Mouse (Mus musculus) heart, postnatal 0 days (tissue): Measurements from ENCODE around the gene Zcwpw1. TPM values are rescaled to one million over a fixed set of nuclear protein-coding genes. Genes with fewer than 3 reads are reported as not detected.

Source experiments
- ATAC-seq: fragments of 200-750 bp; cut with Nextera tagmentation; 2 replicates; pipeline ENCODE4 v1.8.0; 2017; ENCODE audit warnings: low read depth, moderate number of reproducible peaks, moderate library complexity; ENCODE audit not compliant: insufficient read depth
- DNase-seq: peaks from one replicate; pipeline ENCODE4 v3.0.0-alpha.2; 2016; ENCODE audit warnings: low spot score
- H3K27ac ChIP-seq: fragments of 300-500 bp; sonication (generic); 2 replicates; pipeline ENCODE4 v1.5.1; 2014; ENCODE audit warnings: low read depth, mild to moderate bottlenecking
- H3K27me3 ChIP-seq: fragments of 300-500 bp; sonication (generic); 2 replicates; pipeline ENCODE4 v1.6.1; 2014; ENCODE audit warnings: low read length, mixed read lengths; ENCODE audit not compliant: control insufficient read depth, insufficient read depth
- H3K36me3 ChIP-seq: fragments of 300-500 bp; sonication (generic); replicated peaks from 2 replicates; pipeline ENCODE4 v1.6.1; 2014; ENCODE audit warnings: low read length, mixed read lengths; ENCODE audit not compliant: control insufficient read depth, insufficient read depth
- H3K4me1 ChIP-seq: fragments of 300-500 bp; sonication (generic); 2 replicates; pipeline ENCODE4 v1.6.1; 2014; ENCODE audit warnings: antibody characterized with exemption; ENCODE audit not compliant: control insufficient read depth, insufficient read depth
- H3K4me2 ChIP-seq: fragments of 300-500 bp; sonication (generic); 2 replicates; pipeline ENCODE4 v1.6.1; 2014; ENCODE audit warnings: low read depth, mild to moderate bottlenecking, low read length, moderate library complexity
- H3K4me3 ChIP-seq: fragments of 300-500 bp; sonication (generic); 2 replicates; pipeline ENCODE4 v1.5.1; 2014; ENCODE audit warnings: low read depth, low read length
- H3K9ac ChIP-seq: fragments of 300-500 bp; sonication (generic); replicated peaks from 2 replicates; pipeline ENCODE4 v1.6.1; 2014; ENCODE audit warnings: low read depth, low read length, mixed read lengths
- H3K9me3 ChIP-seq: fragments of 300-500 bp; sonication (generic); replicated peaks from 2 replicates; pipeline ENCODE4 v1.6.1; 2016; ENCODE audit warnings: low read length; ENCODE audit not compliant: control insufficient read depth
- CTCF ChIP-seq: IDR thresholded peaks from 2 replicates; pipeline ENCODE4 v1.5.1; 2016; ENCODE audit warnings: antibody characterized with exemption, control low read depth, low read depth
- EP300 ChIP-seq: IDR thresholded peaks from 2 replicates; pipeline ENCODE4 v1.6.1; 2016; ENCODE audit warnings: antibody characterized with exemption, low read depth
- WGBS: fragments of 180-500 bp; shearing (Covaris S2); extraction: QIAGEN DNeasy Blood & Tissue Kit; methylation state at CpG from one replicate; pipeline ENCODE4 v1.1.7; 2014; 5-methylcytosine and 5-hydroxymethylcytosine counted together
- polyA plus RNA-seq: library from polyadenylated mRNA; unstranded; fragments of >200 nt; fragmentation: Nextera tagmentation; extraction: Ambion mirVana; gene quantifications from 2 replicates; pipeline ENCODE4 v1.2.1, GENCODE M21; 2015
- total RNA-seq: library from RNA; depleted of rRNA; stranded (reverse); fragments of >200 nt; gene quantifications from 2 replicates; pipeline ENCODE4 v1.2.3, GENCODE M21; 2014; ENCODE audit warnings: low replicate concordance

Zcwpw1 gene
- total and polyA plus RNA-seq, 2 experiments from 2014 or later = 2.2 to 8.7 TPM

- DNase-seq (peak; percentile 57), ATAC-seq (peak; percentile 67)
- Histone ChIP-seq H3K36me3 (no peaks in the 10 kb centered on the region), H3K4me1 (no peaks in the 10 kb centered on the region), H3K27me3 (no peaks in the 10 kb centered on the region), H3K9ac (no peak overlapping the region), H3K27ac (peak overlapping the region; percentile 50), H3K9me3 (no peaks in the 10 kb centered on the region), H3K4me3 (no peak overlapping the region), H3K4me2 (no peak overlapping the region)
- no peak for TF ChIP-seq CTCF
- TF ChIP-seq EP300 = no peak
- WGBS = 34% methylated on average over 4 of the region's 4 CpGs
These were observed 30.0 kb downstream of the Zcwpw1 start for GRCm38 (mm10) chr5:137817466-137818222.

- no peaks in the 10 kb centered on the region for H3K27me3 ChIP-seq
- H3K27ac ChIP-seq = no peak overlapping the region
- no peak for ATAC-seq
- no peaks in the 10 kb centered on the region for H3K9me3 ChIP-seq
- no peak for TF ChIP-seq EP300
- no peak for TF ChIP-seq CTCF
- H3K4me3 ChIP-seq = no peak overlapping the region
- H3K9ac ChIP-seq = no peak overlapping the region
- H3K4me1 ChIP-seq = no peaks in the 10 kb centered on the region
- no peaks in the 10 kb centered on the region for H3K36me3 ChIP-seq
- WGBS = 66% methylated on average over 4 of the region's 4 CpGs
- DNase-seq = no peak
- no peak overlapping the region for H3K4me2 ChIP-seq
These were observed 34.5 kb downstream of the Zcwpw1 start for GRCm38 (mm10) chr5:137822126-137822525.

- no peak overlapping the region for H3K4me3 ChIP-seq
- no peaks in the 10 kb centered on the region for H3K9me3 ChIP-seq
- 80% methylated on average over 1 of the region's 1 CpGs for WGBS
- no peak for ATAC-seq
- H3K4me1 ChIP-seq = no peaks in the 10 kb centered on the region
- H3K4me2 ChIP-seq = no peak overlapping the region
- no peak for DNase-seq
- H3K27ac ChIP-seq = no peak overlapping the region
- H3K27me3 ChIP-seq = no peaks in the 10 kb centered on the region
- no peak overlapping the region for H3K9ac ChIP-seq
- H3K36me3 ChIP-seq = no peaks in the 10 kb centered on the region
- no peak for TF ChIP-seq CTCF
- no peak for TF ChIP-seq EP300
These were observed 35.0 kb downstream of the Zcwpw1 start for GRCm38 (mm10) chr5:137822602-137823001.

- Histone ChIP-seq H3K9ac (no peak overlapping the region), H3K9me3 (no peaks in the 10 kb centered on the region), H3K27me3 (no peaks in the 10 kb centered on the region), H3K27ac (no peak overlapping the region), H3K4me3 (no peak overlapping the region), H3K36me3 (no peaks in the 10 kb centered on the region), H3K4me2 (no peak overlapping the region), H3K4me1 (no peaks in the 10 kb centered on the region)
- 88% methylated on average over 6 of the region's 6 CpGs for WGBS
- TF ChIP-seq CTCF = no peak
- TF ChIP-seq EP300 = no peak
- no peak for ATAC-seq
- DNase-seq = no peak
These were observed 36.0 kb downstream of the Zcwpw1 start for GRCm38 (mm10) chr5:137823455-137824045.

GRCm38 (mm10) chr5:137825030-137825429 lies 37.4 kb downstream of the Zcwpw1 start:
- DNase-seq (no peak), ATAC-seq (no peak)
- TF ChIP-seq CTCF = no peak
- no peak for TF ChIP-seq EP300
- H3K9ac ChIP-seq = no peak overlapping the region
- H3K4me2 ChIP-seq = no peak overlapping the region
- no peaks in the 10 kb centered on the region for H3K9me3 ChIP-seq
- no peaks in the 10 kb centered on the region for H3K4me1 ChIP-seq
- H3K36me3 ChIP-seq = no peaks in the 10 kb centered on the region
- no peak overlapping the region for H3K4me3 ChIP-seq
- no peaks in the 10 kb centered on the region for H3K27me3 ChIP-seq
- no peak overlapping the region for H3K27ac ChIP-seq
- WGBS = 85% methylated on average over 3 of the region's 3 CpGs

- Histone ChIP-seq H3K9me3 (no peaks in the 10 kb centered on the region), H3K4me3 (no peak overlapping the region), H3K27ac (no peak overlapping the region), H3K9ac (no peak overlapping the region), H3K27me3 (no peaks in the 10 kb centered on the region), H3K4me2 (no peak overlapping the region), H3K36me3 (no peaks in the 10 kb centered on the region), H3K4me1 (no peaks in the 10 kb centered on the region)
- no peak for TF ChIP-seq CTCF
- 62% methylated on average over 2 of the region's 2 CpGs for WGBS
- DNase-seq = no peak
- ATAC-seq = no peak
These were observed 38.4 kb downstream of the Zcwpw1 start for GRCm38 (mm10) chr5:137825971-137826370.
